Mouse (Mus musculus) lung, postnatal 0 days (tissue): Measurements from ENCODE around the gene Kcnh4.

Experiments
- CTCF ChIP-seq: IDR thresholded peaks from 2 replicates; pipeline ENCODE4 v1.5.1; 2016; ENCODE audit warnings: antibody characterized with exemption, mild to moderate bottlenecking
- EP300 ChIP-seq: IDR thresholded peaks from 2 replicates; pipeline ENCODE4 v1.6.1; 2016; ENCODE audit warnings: antibody characterized with exemption, mild to moderate bottlenecking, control low read depth

DNA sequence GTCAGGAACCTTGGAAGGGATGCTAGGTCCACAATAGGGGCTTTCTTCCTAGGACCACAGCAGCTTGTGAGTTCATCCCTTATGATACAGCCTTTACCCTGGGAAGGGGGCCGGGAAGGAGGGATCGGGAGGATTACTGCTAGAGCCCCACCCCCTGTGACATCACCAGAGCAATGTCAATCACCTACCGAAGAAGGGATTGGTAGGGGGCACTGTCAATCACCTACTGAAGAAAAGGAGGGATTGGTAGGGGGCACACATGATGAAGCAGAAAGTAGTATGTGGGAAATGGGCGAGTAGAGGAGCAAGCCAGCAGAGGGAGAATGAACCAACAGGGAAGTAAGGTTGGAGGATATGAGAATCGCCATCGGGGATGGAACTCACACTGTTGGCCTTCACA, 3.3 kb downstream of the Kcnh4 start:
- no peak for TF ChIP-seq CTCF
- TF ChIP-seq EP300 = no peak
